Mouse (Mus musculus): ENCODE results near the gene Hspb8. TPM values are rescaled to one million over a fixed set of nuclear protein-coding genes. Genes with fewer than 3 reads are reported as not detected.
"Not testable (repeated sequence)": the region's sequence is repeated elsewhere in the genome, so short reads cannot be mapped to it uniquely, and the experiment has no call there.

Gene Hspb8
- polyA plus RNA-seq, 1 experiment from 2014 or later, result 3.5 TPM

DNA sequence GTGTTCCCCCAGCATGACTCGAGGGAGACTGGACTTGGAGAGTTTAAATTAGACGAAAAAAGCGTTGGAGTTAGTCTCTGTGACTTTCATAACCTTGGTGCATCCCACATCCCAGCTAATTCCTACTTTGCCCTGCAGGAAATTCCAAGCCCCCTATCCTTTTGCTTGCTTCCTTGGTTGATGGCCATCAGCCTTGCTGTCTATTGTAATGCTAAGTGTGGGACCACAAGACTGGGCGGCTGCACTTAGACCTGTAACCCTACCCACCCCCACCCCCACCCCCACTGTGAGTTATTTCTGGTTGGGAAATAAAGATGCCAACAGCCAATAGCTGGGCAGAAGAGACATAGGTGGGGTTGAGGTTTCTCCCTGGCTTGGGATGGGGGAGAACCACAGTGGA lies 15.7 kb upstream of the Hspb8 start:
- Histone ChIP-seq H3K36me3 (ENCODE audit: control insufficient read depth, insufficient read depth, low read length) (no peaks in the 10 kb centered on the region), H3K9ac (ENCODE audit: low read depth, low read length) (no peak overlapping the region), H3K4me3 (ENCODE audit: low read depth, low read length) (no peak overlapping the region), H3K27ac (ENCODE audit: low read depth, low read length) (no peak overlapping the region), H3K9me3 (ENCODE audit: control insufficient read depth, low read length) (no peaks in the 10 kb centered on the region), H3K27me3 (replicated peaks; ENCODE audit: control insufficient read depth, insufficient read depth, low read length) (peaks cover under 1% of the 10 kb centered on the region; the same call in 1 of the 2 replicates), H3K4me1 (replicated peaks; ENCODE audit: control insufficient read depth, insufficient read depth, low read length) (no peaks in the 10 kb centered on the region), H3K4me2 (no peak overlapping the region)
- DNase-seq (ENCODE audit: low spot score), result no peak
- WGBS, result 40% methylated on average over 4 of the region's 4 CpGs
- ATAC-seq (replicated peaks; ENCODE audit: low FRiP score), result no peak

DNA sequence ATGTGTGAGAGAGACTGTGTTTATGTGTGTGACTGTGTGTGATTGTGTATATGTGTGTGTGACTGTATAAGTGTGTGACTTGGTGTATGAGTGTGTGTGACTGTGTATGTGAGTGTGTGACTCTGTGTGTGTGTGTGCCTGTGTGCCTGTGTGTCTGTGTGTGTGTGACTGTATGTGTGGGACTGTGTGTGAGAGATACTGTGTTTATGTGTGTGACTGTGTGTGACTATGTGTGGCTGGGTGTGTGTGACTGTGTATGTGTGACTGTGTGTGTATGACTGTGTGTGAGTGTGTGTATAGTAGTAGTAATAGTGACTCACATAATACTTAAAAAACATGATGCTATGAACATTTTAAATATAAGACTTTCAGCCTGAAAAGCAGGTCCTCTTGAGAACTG lies 13.5 kb upstream of the Hspb8 start:
- Histone ChIP-seq H3K9ac (ENCODE audit: low read depth, low read length) (no peak overlapping the region), H3K36me3 (ENCODE audit: control insufficient read depth, insufficient read depth, low read length) (no peaks in the 10 kb centered on the region), H3K27ac (ENCODE audit: low read depth, low read length) (no peak overlapping the region), H3K27me3 (replicated peaks; ENCODE audit: control insufficient read depth, insufficient read depth, low read length) (no peaks in the 10 kb centered on the region), H3K4me1 (replicated peaks; ENCODE audit: control insufficient read depth, insufficient read depth, low read length) (no peaks in the 10 kb centered on the region), H3K9me3 (ENCODE audit: control insufficient read depth, low read length) (no peaks in the 10 kb centered on the region), H3K4me3 (ENCODE audit: low read depth, low read length) (no peak overlapping the region), H3K4me2 (no peak overlapping the region)
- ATAC-seq (replicated peaks; ENCODE audit: low FRiP score) (no peak), DNase-seq (ENCODE audit: low spot score) (no peak)

DNA sequence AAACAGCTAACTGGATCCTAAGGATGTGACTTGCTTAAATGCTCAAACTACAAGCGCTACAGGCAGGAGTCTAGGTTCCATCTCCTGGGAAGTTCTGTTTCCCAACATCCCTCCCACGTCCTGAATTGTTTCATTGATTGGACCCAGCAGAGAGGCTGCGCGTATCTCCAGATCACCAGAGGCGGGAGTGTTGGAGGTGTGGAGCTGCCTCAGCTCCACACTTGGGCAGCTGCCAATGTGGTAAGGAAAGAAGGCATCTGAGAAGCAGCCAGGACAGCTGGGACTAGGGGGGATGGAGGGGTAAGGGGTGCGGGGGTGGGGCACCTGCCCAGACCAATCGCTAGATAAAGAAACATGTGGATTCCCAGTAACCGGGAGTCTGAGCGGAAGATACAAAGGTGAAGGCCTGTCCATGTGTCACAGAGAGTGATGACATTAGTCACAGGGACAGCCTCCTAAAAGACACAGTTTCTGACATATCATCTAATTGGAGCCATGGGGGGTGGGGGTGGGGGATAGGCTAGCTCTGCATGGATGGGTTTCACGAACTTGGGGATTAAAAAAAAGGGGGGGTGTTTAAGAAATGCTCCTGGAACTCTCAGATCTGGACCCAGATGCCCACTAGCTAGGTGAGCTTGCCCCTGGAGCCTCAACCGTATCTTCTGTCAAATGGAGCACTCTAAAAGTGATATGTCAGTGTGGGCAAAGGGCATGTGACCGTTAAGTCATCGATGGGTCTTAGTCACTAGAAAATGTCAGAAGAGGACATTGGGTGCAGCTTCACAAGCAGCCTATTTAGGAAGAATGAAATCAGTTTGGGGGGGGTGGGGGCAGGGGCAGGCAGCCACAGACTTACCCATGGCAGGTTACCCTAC lies 12.5 kb upstream of the Hspb8 start:
- Histone ChIP-seq H3K27me3 (replicated peaks; ENCODE audit: control insufficient read depth, insufficient read depth, low read length) (no peaks in the 10 kb centered on the region), H3K9ac (ENCODE audit: low read depth, low read length) (no peak overlapping the region), H3K4me1 (replicated peaks; ENCODE audit: control insufficient read depth, insufficient read depth, low read length) (no peaks in the 10 kb centered on the region), H3K27ac (ENCODE audit: low read depth, low read length) (no peak overlapping the region), H3K4me2 (no peak overlapping the region), H3K36me3 (ENCODE audit: control insufficient read depth, insufficient read depth, low read length) (no peaks in the 10 kb centered on the region), H3K9me3 (ENCODE audit: control insufficient read depth, low read length) (no peaks in the 10 kb centered on the region), H3K4me3 (ENCODE audit: low read depth, low read length) (no peak overlapping the region)
- ATAC-seq (replicated peaks; ENCODE audit: low FRiP score) (no peak), DNase-seq (ENCODE audit: low spot score) (no peak)
- WGBS, result 61% methylated on average over 13 of the region's 13 CpGs

DNA sequence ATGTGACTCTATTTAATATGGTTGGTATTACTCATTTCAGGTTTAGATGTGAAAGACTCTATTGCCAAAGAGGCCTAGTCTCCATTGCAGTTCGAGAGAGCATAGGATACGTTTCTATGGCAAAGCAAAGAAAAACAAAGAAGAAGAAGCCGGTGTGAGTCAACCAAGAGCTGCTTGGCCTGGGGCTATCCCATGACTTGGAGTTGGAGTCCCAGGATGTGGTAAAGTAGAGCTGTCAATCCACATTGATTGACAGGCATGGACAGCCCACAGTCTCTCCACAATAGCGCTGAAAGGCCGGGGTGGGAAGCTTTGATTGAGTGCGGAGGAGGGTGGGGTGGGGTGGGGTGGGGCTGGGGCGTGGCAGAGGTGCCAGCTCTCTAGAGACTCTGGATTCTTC lies 10.2 kb upstream of the Hspb8 start:
- ATAC-seq (replicated peaks; ENCODE audit: low FRiP score), result no peak
- 63% methylated on average over 7 of the region's 7 CpGs for WGBS

DNA sequence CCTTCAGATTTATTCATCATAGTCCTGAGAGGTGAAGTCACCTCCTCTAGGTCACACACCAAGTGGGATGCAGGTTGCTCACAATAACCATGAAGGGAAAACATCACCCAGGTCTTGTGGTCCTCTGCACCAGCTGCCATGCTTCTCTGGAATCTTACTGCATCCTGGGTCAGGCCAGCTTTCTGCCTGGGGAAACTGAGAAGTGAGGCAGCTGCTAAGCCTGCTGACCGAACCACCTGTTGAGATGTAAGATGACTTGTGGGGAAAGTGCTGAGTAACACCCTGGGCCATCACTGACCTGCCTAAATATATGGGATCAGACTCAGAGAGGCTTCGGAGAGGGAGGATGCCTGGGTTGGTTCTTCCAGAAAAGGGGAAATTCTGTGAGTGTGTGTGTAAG lies 4.0 kb upstream of the Hspb8 start:
- H3K27me3 ChIP-seq (replicated peaks; ENCODE audit: control insufficient read depth, insufficient read depth, low read length), result no peaks in the 10 kb centered on the region; the same call in 1 of the 2 replicates
- ATAC-seq (replicated peaks; ENCODE audit: low FRiP score) (no peak), DNase-seq (ENCODE audit: low spot score) (no peak)
- peaks cover 8% of the 10 kb centered on the region; the same call in 1 of the 2 replicates for H3K4me1 ChIP-seq (replicated peaks; ENCODE audit: control insufficient read depth, insufficient read depth, low read length)
- WGBS, result 74% methylated on average over 2 of the region's 2 CpGs
- H3K9ac ChIP-seq (ENCODE audit: low read depth, low read length), result no peak overlapping the region
- no peak overlapping the region for H3K4me3 ChIP-seq (ENCODE audit: low read depth, low read length)
- no peaks in the 10 kb centered on the region for H3K36me3 ChIP-seq (ENCODE audit: control insufficient read depth, insufficient read depth, low read length)
- H3K9me3 ChIP-seq (ENCODE audit: control insufficient read depth, low read length), result no peaks in the 10 kb centered on the region
- no peak overlapping the region for H3K27ac ChIP-seq (ENCODE audit: low read depth, low read length)
- no peak overlapping the region for H3K4me2 ChIP-seq

More for the DNA sequence above, 10.2 kb upstream of the Hspb8 start:
- Histone ChIP-seq H3K9me3 (ENCODE audit: control insufficient read depth, low read length) (no peaks in the 10 kb centered on the region), H3K4me2 (no peak overlapping the region), H3K4me3 (ENCODE audit: low read depth, low read length) (no peak overlapping the region), H3K27me3 (replicated peaks; ENCODE audit: control insufficient read depth, insufficient read depth, low read length) (no peaks in the 10 kb centered on the region), H3K4me1 (replicated peaks; ENCODE audit: control insufficient read depth, insufficient read depth, low read length) (no peaks in the 10 kb centered on the region), H3K36me3 (ENCODE audit: control insufficient read depth, insufficient read depth, low read length) (no peaks in the 10 kb centered on the region), H3K9ac (ENCODE audit: low read depth, low read length) (no peak overlapping the region), H3K27ac (ENCODE audit: low read depth, low read length) (no peak overlapping the region)
- DNase-seq (ENCODE audit: low spot score), result no peak

DNA sequence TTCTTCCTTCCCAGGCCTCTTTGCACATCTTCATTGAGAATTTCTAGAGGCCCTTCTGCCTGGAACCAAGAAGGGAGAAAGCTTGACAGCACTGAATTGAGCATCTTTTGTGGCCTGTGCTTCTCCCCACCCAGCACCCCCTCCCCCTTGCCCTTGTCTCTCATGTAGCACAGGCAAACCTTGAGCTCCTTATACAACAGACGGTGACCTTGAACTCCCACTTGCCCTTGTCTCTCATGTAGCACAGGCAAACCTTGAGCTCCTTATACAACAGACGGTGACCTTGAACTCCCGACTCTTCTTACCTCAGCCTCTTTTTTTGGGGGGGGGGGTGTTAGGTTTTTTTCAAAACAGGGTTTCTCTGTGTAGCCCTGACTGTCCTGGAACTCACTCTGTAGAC lies 3.0 kb upstream of the Hspb8 start:
- H3K4me2 ChIP-seq; H3K9me3 ChIP-seq (ENCODE audit: control insufficient read depth, low read length); H3K4me3 ChIP-seq (ENCODE audit: low read depth, low read length); ATAC-seq (replicated peaks; ENCODE audit: low FRiP score); H3K9ac ChIP-seq (ENCODE audit: low read depth, low read length); DNase-seq (ENCODE audit: low spot score); H3K36me3 ChIP-seq (ENCODE audit: control insufficient read depth, insufficient read depth, low read length); H3K27ac ChIP-seq (ENCODE audit: low read depth, low read length); H3K27me3 ChIP-seq (replicated peaks; ENCODE audit: control insufficient read depth, insufficient read depth, low read length): not testable (repeated sequence)
- peaks cover 10% of the 10 kb centered on the region for H3K4me1 ChIP-seq (replicated peaks; ENCODE audit: control insufficient read depth, insufficient read depth, low read length)
- WGBS, result 89% methylated on average over 3 of the region's 3 CpGs

DNA sequence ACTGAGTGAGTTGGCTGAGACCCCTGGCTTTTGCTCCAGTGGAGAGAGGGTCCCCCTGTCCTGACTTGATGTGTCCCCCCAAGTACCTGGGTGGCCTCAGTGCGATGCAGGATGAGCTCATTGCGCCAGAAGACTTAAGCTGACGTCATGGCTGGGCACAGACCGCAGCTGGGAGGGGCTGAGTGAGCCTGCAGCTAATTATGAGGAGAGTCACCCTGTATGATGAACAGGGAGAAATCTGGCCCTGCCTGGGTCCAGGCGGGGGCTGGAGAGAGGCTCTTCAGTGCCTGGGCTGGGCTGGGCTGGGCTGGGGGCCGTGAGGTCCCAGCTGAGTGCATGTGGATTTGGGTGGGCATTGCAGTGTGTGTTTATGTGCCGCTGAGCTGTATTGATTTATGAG lies 2.6 kb upstream of the Hspb8 start:
- WGBS, result 66% methylated on average over 7 of the region's 7 CpGs
- Histone ChIP-seq H3K36me3 (ENCODE audit: control insufficient read depth, insufficient read depth, low read length) (no peaks in the 10 kb centered on the region), H3K9me3 (ENCODE audit: control insufficient read depth, low read length) (no peaks in the 10 kb centered on the region), H3K27me3 (replicated peaks; ENCODE audit: control insufficient read depth, insufficient read depth, low read length) (no peaks in the 10 kb centered on the region; the same call in 1 of the 2 replicates), H3K27ac (ENCODE audit: low read depth, low read length) (no peak overlapping the region), H3K4me3 (ENCODE audit: low read depth, low read length) (no peak overlapping the region), H3K4me2 (no peak overlapping the region), H3K9ac (ENCODE audit: low read depth, low read length) (no peak overlapping the region), H3K4me1 (replicated peaks; ENCODE audit: control insufficient read depth, insufficient read depth, low read length) (peaks cover 13% of the 10 kb centered on the region)
- DNase-seq (ENCODE audit: low spot score), result no peak
- no peak for ATAC-seq (replicated peaks; ENCODE audit: low FRiP score)

DNA sequence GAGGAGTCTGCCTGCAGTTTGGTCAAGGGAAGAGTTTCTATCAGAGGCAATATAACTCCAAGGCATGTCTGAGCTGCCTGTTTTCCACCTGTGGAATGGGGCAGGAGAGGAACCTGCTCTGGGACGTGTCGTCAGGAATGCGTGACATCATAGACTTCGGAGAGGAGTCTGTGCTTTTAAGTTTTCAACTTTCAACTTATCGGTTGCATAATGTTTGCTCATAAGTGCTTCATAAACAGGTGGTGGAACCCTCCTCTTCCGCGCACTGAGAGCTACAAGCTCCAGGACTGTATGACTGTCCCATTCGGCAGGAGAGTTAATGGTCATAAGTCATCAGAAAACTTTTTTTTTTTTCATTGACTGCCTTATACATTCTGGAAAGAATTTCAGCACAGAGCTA lies 1.1 kb upstream of the Hspb8 start:
- no peak overlapping the region for H3K4me2 ChIP-seq
- H3K9me3 ChIP-seq (ENCODE audit: control insufficient read depth, low read length), result no peaks in the 10 kb centered on the region
- WGBS, result 78% methylated on average over 8 of the region's 8 CpGs
- ATAC-seq (replicated peaks; ENCODE audit: low FRiP score) (no peak), DNase-seq (ENCODE audit: low spot score) (no peak)
- H3K27me3 ChIP-seq (replicated peaks; ENCODE audit: control insufficient read depth, insufficient read depth, low read length), result no peaks in the 10 kb centered on the region; the same call in 1 of the 2 replicates
- H3K9ac ChIP-seq (ENCODE audit: low read depth, low read length), result no peak overlapping the region
- H3K4me3 ChIP-seq (ENCODE audit: low read depth, low read length), result no peak overlapping the region
- H3K36me3 ChIP-seq (ENCODE audit: control insufficient read depth, insufficient read depth, low read length), result no peaks in the 10 kb centered on the region
- H3K27ac ChIP-seq (ENCODE audit: low read depth, low read length), result no peak overlapping the region
- H3K4me1 ChIP-seq (replicated peaks; ENCODE audit: control insufficient read depth, insufficient read depth, low read length), result peaks cover 13% of the 10 kb centered on the region

Data from liver, embryonic 11.5 days (tissue).